Mouse (Mus musculus) neural tube, embryonic 11.5 days (tissue): ENCODE measurements at regions not wholly inside any gene's neighbourhood (a gene's known extent, or its start where the extent isn't known, plus 50 kb on each side); places are given as distances from the start of the nearest gene placed in this dataset.

Experiments
- ATAC-seq: fragments of 200-750 bp; cut with Nextera tagmentation; 2 replicates; pipeline ENCODE4 v1.8.0; 2017; ENCODE audit warnings: moderate number of reproducible peaks, mild to moderate bottlenecking, moderate TSS enrichment, moderate library complexity; ENCODE audit not compliant: insufficient read depth, low FRiP score, low TSS enrichment
- DNase-seq: peaks from one replicate; pipeline ENCODE4 v3.0.0-alpha.2; 2015; ENCODE audit warnings: low spot score
- H3K27ac ChIP-seq: fragments of 300-500 bp; sonication (generic); 2 replicates; pipeline ENCODE4 v1.5.1; 2014; ENCODE audit warnings: low read depth, mild to moderate bottlenecking, low read length
- H3K27me3 ChIP-seq: fragments of 300-500 bp; sonication (generic); 2 replicates; pipeline ENCODE4 v1.6.1; 2014; ENCODE audit warnings: mild to moderate bottlenecking, low read length, mixed read lengths; ENCODE audit not compliant: control insufficient read depth, insufficient read depth
- H3K36me3 ChIP-seq: fragments of 300-500 bp; sonication (generic); 2 replicates; pipeline ENCODE4 v1.6.1; 2014; ENCODE audit warnings: mild to moderate bottlenecking, low read length, moderate library complexity, mixed read lengths; ENCODE audit not compliant: control insufficient read depth, insufficient read depth
- H3K4me1 ChIP-seq: fragments of 300-500 bp; sonication (generic); 2 replicates; pipeline ENCODE4 v1.6.1; 2014; ENCODE audit warnings: low read length, mixed read lengths; ENCODE audit not compliant: control insufficient read depth, insufficient read depth
- H3K4me2 ChIP-seq: fragments of 300-500 bp; sonication (generic); 2 replicates; pipeline ENCODE4 v1.6.1; 2014; ENCODE audit warnings: low read depth, mild to moderate bottlenecking, moderate library complexity
- H3K4me3 ChIP-seq: fragments of 300-500 bp; sonication (generic); 2 replicates; pipeline ENCODE4 v1.5.1; 2014; ENCODE audit warnings: low read depth, low read length
- H3K9ac ChIP-seq: fragments of 300-500 bp; sonication (generic); 2 replicates; pipeline ENCODE4 v1.6.1; 2014; ENCODE audit warnings: mild to moderate bottlenecking, low read length
- H3K9me3 ChIP-seq: fragments of 300-500 bp; sonication (generic); 2 replicates; pipeline ENCODE4 v1.6.1; 2016; ENCODE audit warnings: low read length; ENCODE audit not compliant: control insufficient read depth
- WGBS: fragments of 180-500 bp; shearing (Covaris S2); extraction: QIAGEN DNeasy Blood & Tissue Kit; methylation state at CpG from one replicate; pipeline ENCODE4 v1.1.7; 2014; 5-methylcytosine and 5-hydroxymethylcytosine counted together

GRCm38 (mm10) chr1:121188895-121189294, 143.5 kb downstream of the Insig2 start:
- H3K4me3 ChIP-seq = no peak overlapping the region
- no peaks in the 10 kb centered on the region for H3K36me3 ChIP-seq
- no peaks in the 10 kb centered on the region for H3K4me1 ChIP-seq
- no peak overlapping the region for H3K4me2 ChIP-seq
- H3K9me3 ChIP-seq = no peaks in the 10 kb centered on the region
- no peak overlapping the region for H3K9ac ChIP-seq
- no peak for ATAC-seq
- H3K27me3 ChIP-seq = no peaks in the 10 kb centered on the region
- DNase-seq = no peak
- no peak overlapping the region for H3K27ac ChIP-seq
- WGBS = 46% methylated on average over 2 of the region's 2 CpGs

- Histone ChIP-seq H3K36me3 (no peaks in the 10 kb centered on the region), H3K27me3 (no peaks in the 10 kb centered on the region), H3K4me3 (no peak overlapping the region), H3K4me1 (no peaks in the 10 kb centered on the region), H3K9ac (no peak overlapping the region), H3K4me2 (no peak overlapping the region), H3K9me3 (no peaks in the 10 kb centered on the region), H3K27ac (no peak overlapping the region)
- 90% methylated on average over 4 of the region's 4 CpGs for WGBS
- ATAC-seq (no peak), DNase-seq (no peak)
Observed at GRCm38 (mm10) chr1:121194800-121195199, 137.6 kb downstream of the Insig2 start.

GRCm38 (mm10) chr1:121215843-121216242, 116.5 kb downstream of the Insig2 start:
- H3K27me3 ChIP-seq = no peaks in the 10 kb centered on the region
- no peak overlapping the region for H3K4me2 ChIP-seq
- H3K36me3 ChIP-seq = no peaks in the 10 kb centered on the region
- no peaks in the 10 kb centered on the region for H3K4me1 ChIP-seq
- no peak overlapping the region for H3K4me3 ChIP-seq
- no peaks in the 10 kb centered on the region for H3K9me3 ChIP-seq
- no peak overlapping the region for H3K9ac ChIP-seq
- DNase-seq (peak; percentile 13), ATAC-seq (no peak)
- 30% methylated on average over 2 of the region's 2 CpGs for WGBS
- no peak overlapping the region for H3K27ac ChIP-seq

GRCm38 (mm10) chr1:121224250-121224649, 108.1 kb downstream of the Insig2 start:
- no peak overlapping the region for H3K4me3 ChIP-seq
- no peak for DNase-seq
- no peak for ATAC-seq
- H3K27me3 ChIP-seq = no peaks in the 10 kb centered on the region
- no peaks in the 10 kb centered on the region for H3K4me1 ChIP-seq
- H3K4me2 ChIP-seq = no peak overlapping the region
- WGBS = 76% methylated on average over 11 of the region's 11 CpGs
- H3K9me3 ChIP-seq = no peaks in the 10 kb centered on the region
- no peak overlapping the region for H3K9ac ChIP-seq
- H3K27ac ChIP-seq = no peak overlapping the region
- no peaks in the 10 kb centered on the region for H3K36me3 ChIP-seq

- DNase-seq (peak; percentile 17), ATAC-seq (peak; percentile 59)
- Histone ChIP-seq H3K27me3 (no peaks in the 10 kb centered on the region), H3K9ac (no peak overlapping the region), H3K27ac (no peak overlapping the region), H3K4me1 (no peaks in the 10 kb centered on the region), H3K4me2 (no peak overlapping the region), H3K36me3 (no peaks in the 10 kb centered on the region), H3K9me3 (no peaks in the 10 kb centered on the region), H3K4me3 (no peak overlapping the region)
- WGBS = 56% methylated on average over 15 of the region's 15 CpGs
Observed at GRCm38 (mm10) chr1:121226466-121227232, 105.7 kb downstream of the Insig2 start.

- Histone ChIP-seq H3K9ac (no peak overlapping the region), H3K4me3 (no peak overlapping the region), H3K9me3 (no peaks in the 10 kb centered on the region), H3K4me2 (no peak overlapping the region), H3K27ac (no peak overlapping the region), H3K4me1 (no peaks in the 10 kb centered on the region), H3K27me3 (no peaks in the 10 kb centered on the region), H3K36me3 (no peaks in the 10 kb centered on the region)
- ATAC-seq (peak; percentile 53), DNase-seq (no peak)
- WGBS = 80% methylated on average over 6 of the region's 6 CpGs
Observed at GRCm38 (mm10) chr1:121227233-121227594, 105.2 kb downstream of the Insig2 start.

GRCm38 (mm10) chr1:121243576-121243975, 88.8 kb downstream of the Insig2 start:
- Histone ChIP-seq H3K9me3 (no peaks in the 10 kb centered on the region), H3K4me1 (no peaks in the 10 kb centered on the region), H3K27me3 (no peaks in the 10 kb centered on the region), H3K9ac (no peak overlapping the region), H3K4me2 (no peak overlapping the region), H3K27ac (no peak overlapping the region), H3K4me3 (no peak overlapping the region), H3K36me3 (no peaks in the 10 kb centered on the region)
- 54% methylated on average over 6 of the region's 6 CpGs for WGBS
- DNase-seq (no peak), ATAC-seq (no peak)

- Histone ChIP-seq H3K9ac (no peak overlapping the region), H3K4me2 (no peak overlapping the region), H3K27me3 (no peaks in the 10 kb centered on the region), H3K27ac (no peak overlapping the region), H3K4me1 (no peaks in the 10 kb centered on the region), H3K36me3 (no peaks in the 10 kb centered on the region), H3K4me3 (no peak overlapping the region), H3K9me3 (no peaks in the 10 kb centered on the region)
- DNase-seq (no peak), ATAC-seq (no peak)
- WGBS = 81% methylated on average over 2 of the region's 2 CpGs
Observed at GRCm38 (mm10) chr1:121247556-121247955, 84.8 kb downstream of the Insig2 start.

- no peaks in the 10 kb centered on the region for H3K4me1 ChIP-seq
- no peak overlapping the region for H3K4me3 ChIP-seq
- ATAC-seq = no peak
- no peaks in the 10 kb centered on the region for H3K27me3 ChIP-seq
- no peaks in the 10 kb centered on the region for H3K9me3 ChIP-seq
- 79% methylated on average over 1 of the region's 1 CpGs for WGBS
- no peak overlapping the region for H3K4me2 ChIP-seq
- no peak for DNase-seq
- no peaks in the 10 kb centered on the region for H3K36me3 ChIP-seq
- no peak overlapping the region for H3K27ac ChIP-seq
- no peak overlapping the region for H3K9ac ChIP-seq
Observed at GRCm38 (mm10) chr1:121249081-121249480, 83.3 kb downstream of the Insig2 start.
